ENCODE assay signal across 8 mouse cellular contexts in genomic region chr6:72362132-72363028, GRCm38 (mm10). TPM values are rescaled to one million over a fixed set of nuclear protein-coding genes. Genes with fewer than 3 reads are reported as not detected.
DNase-seq lines count a peak whose midpoint lies in the region; ATAC-seq and TF ChIP-seq lines count a peak whose summit lies in the region.

No protein-coding gene starts in this region.

- under 1% methylated on average over 42 of the region's 42 CpGs for WGBS in heart, embryonic 11.5 days (ENCODE audit: insufficient replicate concordance)
- WGBS in kidney, embryonic 16.5 days = under 1% methylated on average over 42 of the region's 42 CpGs
- WGBS in liver, adult 2 months = under 1% methylated on average over 42 of the region's 42 CpGs

- H3K79me2 ChIP-seq in C2C12 (ENCODE audit: control insufficient read depth, insufficient read depth) (peaks cover 21% of the 10 kb centered on the region), myocyte (ENCODE audit: control insufficient read depth, insufficient read depth) (peaks cover 14% of the 10 kb centered on the region)
- peaks cover 3% of the 10 kb centered on the region; the same call in 1 of the 2 replicates for H3K79me2 ChIP-seq in liver, adult 2 months (ENCODE audit: control insufficient read depth, insufficient read depth, low read length)

- ATAC-seq in heart, embryonic 11.5 days (replicated peaks; ENCODE audit: insufficient number of reproducible peaks, low FRiP score, low TSS enrichment) = peak; percentile 96
- peak; percentile 98 for ATAC-seq in kidney, embryonic 16.5 days (ENCODE audit: low FRiP score, low TSS enrichment)

- H3K4me3 ChIP-seq in C2C12 (ENCODE audit: insufficient read depth, poor library complexity, severe bottlenecking) (peak overlapping the region; percentile 82), myocyte (peak overlapping the region; percentile 69)
- peak overlapping the region; percentile 86 for H3K4me3 ChIP-seq in erythroblast, embryonic 14.5 days (replicated peaks)
- peak overlapping the region; percentile 88 for H3K4me3 ChIP-seq in heart, embryonic 11.5 days (ENCODE audit: low read depth, low read length)
- H3K4me3 ChIP-seq in kidney, embryonic 16.5 days (ENCODE audit: low read length) = peak overlapping the region; percentile 71
- peak overlapping the region; percentile 76 for H3K4me3 ChIP-seq in liver, adult 2 months (ENCODE audit: insufficient read depth, low read depth, low read length)

- H3ac ChIP-seq in C2C12 (ENCODE audit: control insufficient read depth, insufficient read length, low read depth) (peak overlapping the region; percentile 70), myocyte (ENCODE audit: control insufficient read depth, insufficient read length) (peak overlapping the region; percentile 58)

- peaks cover 63% of the 10 kb centered on the region for H3K4me1 ChIP-seq in erythroblast, embryonic 14.5 days (ENCODE audit: control insufficient read depth)
- peaks cover 21% of the 10 kb centered on the region for H3K4me1 ChIP-seq in heart, embryonic 11.5 days (ENCODE audit: control insufficient read depth, insufficient read depth, low read length)
- H3K4me1 ChIP-seq in kidney, embryonic 16.5 days (ENCODE audit: insufficient read depth, low read length) = peaks cover 18% of the 10 kb centered on the region
- peaks cover 20% of the 10 kb centered on the region for H3K4me1 ChIP-seq in liver, adult 2 months (ENCODE audit: control insufficient read depth, insufficient read depth, low read length)

- peak; percentile 43; the same call in 1 of the 2 replicates for TF ChIP-seq POLR2A in brain, embryonic 14.5 days (IDR thresholded peaks at IDR 0.05; ENCODE audit: borderline replicate concordance, extremely low read depth, insufficient read depth, insufficient read length, poor library complexity, severe bottlenecking)
- peak; percentile 94 for TF ChIP-seq POLR2A in liver, adult 2 months (IDR thresholded peaks at IDR 0.05; ENCODE audit: extremely low read depth, insufficient read depth, low read length)
- TF ChIP-seq POLR2A in myocyte (IDR thresholded peaks at IDR 0.05; ENCODE audit: insufficient read length, low read depth) = peak; percentile 67

- H3K36me3 ChIP-seq in C2C12 (ENCODE audit: control insufficient read depth, insufficient read depth) = peaks cover 24% of the 10 kb centered on the region
- H3K36me3 ChIP-seq in erythroblast, embryonic 14.5 days (ENCODE audit: control insufficient read depth) = peaks cover 40% of the 10 kb centered on the region
- peaks cover 11% of the 10 kb centered on the region; the same call in 1 of the 2 replicates for H3K36me3 ChIP-seq in heart, embryonic 11.5 days (ENCODE audit: control insufficient read depth, insufficient read depth, low read length)
- H3K36me3 ChIP-seq in kidney, embryonic 16.5 days (ENCODE audit: insufficient read depth, low read length) = peaks cover 26% of the 10 kb centered on the region
- H3K36me3 ChIP-seq in liver, adult 2 months (ENCODE audit: control insufficient read depth, insufficient read depth, low read length) = peaks cover 16% of the 10 kb centered on the region
- H3K36me3 ChIP-seq in myocyte (ENCODE audit: control insufficient read depth, insufficient read depth) = peaks cover 8% of the 10 kb centered on the region
- H3K36me3 ChIP-seq in splenic B cell, adult 2 months (ENCODE audit: control insufficient read depth, insufficient read depth, low read length, poor library complexity, severe bottlenecking) = peaks cover 2% of the 10 kb centered on the region; the same call in 1 of the 2 replicates

- H3K27ac ChIP-seq in heart, embryonic 11.5 days (ENCODE audit: low read depth, low read length) = peak overlapping the region; percentile 63
- H3K27ac ChIP-seq in kidney, embryonic 16.5 days (ENCODE audit: low read length) = peak overlapping the region; percentile 89
- H3K27ac ChIP-seq in liver, adult 2 months (replicated peaks; ENCODE audit: insufficient read depth, low read depth, low read length) = peak overlapping the region; percentile 73

- peak overlapping the region; percentile 89 for H3K4me2 ChIP-seq in heart, embryonic 11.5 days
- peak overlapping the region; percentile 84 for H3K4me2 ChIP-seq in kidney, embryonic 16.5 days (replicated peaks; ENCODE audit: low read depth, low read length)
- H3K4me2 ChIP-seq in myocyte (ENCODE audit: low read depth) = peak overlapping the region; percentile 95

- H3K9ac ChIP-seq in heart, embryonic 11.5 days (ENCODE audit: low read depth, low read length) = peak overlapping the region; percentile 82
- peak overlapping the region; percentile 77 for H3K9ac ChIP-seq in kidney, embryonic 16.5 days (replicated peaks; ENCODE audit: low read length)
- peak overlapping the region; percentile 80 for H3K9ac ChIP-seq in liver, adult 2 months (ENCODE audit: low read depth, low read length)

- no peaks in the 10 kb centered on the region for H3K9me3 ChIP-seq in erythroblast, embryonic 14.5 days (ENCODE audit: control insufficient read depth, low read length)
- no peaks in the 10 kb centered on the region for H3K9me3 ChIP-seq in heart, embryonic 11.5 days (replicated peaks; ENCODE audit: control insufficient read depth, low read length)
- no peaks in the 10 kb centered on the region for H3K9me3 ChIP-seq in kidney, embryonic 16.5 days (ENCODE audit: low read length)

- peak; percentile 99 for DNase-seq in brain, embryonic 14.5 days (ENCODE audit: low read depth)
- DNase-seq in liver, adult 2 months (ENCODE audit: extremely low read depth, low read depth, low spot score) = peak; percentile 97
- DNase-seq in splenic B cell, adult 2 months (ENCODE audit: low read depth, low spot score) = peak; percentile 97

- H3K27me3 ChIP-seq in C2C12 (ENCODE audit: control insufficient read depth, insufficient read depth, insufficient read length) = no peaks in the 10 kb centered on the region
- no peaks in the 10 kb centered on the region for H3K27me3 ChIP-seq in erythroblast, embryonic 14.5 days (ENCODE audit: control insufficient read depth)
- no peaks in the 10 kb centered on the region for H3K27me3 ChIP-seq in heart, embryonic 11.5 days (ENCODE audit: control insufficient read depth, insufficient read depth, low read length)
- no peaks in the 10 kb centered on the region for H3K27me3 ChIP-seq in kidney, embryonic 16.5 days (ENCODE audit: insufficient read depth, low read length)
- H3K27me3 ChIP-seq in liver, adult 2 months (ENCODE audit: control insufficient read depth, insufficient read depth, low read length) = no peaks in the 10 kb centered on the region
- no peaks in the 10 kb centered on the region for H3K27me3 ChIP-seq in myocyte (ENCODE audit: control insufficient read depth, insufficient read depth, insufficient read length)
- no peaks in the 10 kb centered on the region for H3K27me3 ChIP-seq in splenic B cell, adult 2 months (ENCODE audit: control insufficient read depth, insufficient read depth, low read length, poor library complexity, severe bottlenecking)

- peak; percentile 9 for TF ChIP-seq CTCF in C2C12 (IDR thresholded peaks at IDR 0.05; ENCODE audit: control insufficient read depth, insufficient read depth, insufficient read length)
- TF ChIP-seq CTCF in brain, embryonic 14.5 days (IDR thresholded peaks at IDR 0.05; ENCODE audit: borderline replicate concordance, extremely low read depth, insufficient read depth, insufficient read length) = peak; percentile 23; the same call in 1 of the 2 replicates
- TF ChIP-seq CTCF in liver, adult 2 months (IDR thresholded peaks at IDR 0.05; ENCODE audit: low read depth, low read length) = peak; percentile 44

- H3K79me3 ChIP-seq in C2C12 (ENCODE audit: low read depth) = peaks cover 13% of the 10 kb centered on the region

RNA-seq across cellular contexts. Expression of gene Rnf181, which starts 4.4 kb away (rescaled TPM):
- polyA plus RNA-seq in C2C12 (2012; fragmentation: generic; extraction: Trizol) (108 TPM), myocyte (2012; fragmentation: generic; extraction: Trizol) (169 TPM)
- polyA plus RNA-seq in brain, embryonic 14.5 days (2012; rRNA removed) = 73.1 and 75.4 TPM in 2 replicates
- polyA plus RNA-seq in erythroblast, embryonic 14.5 days (2012) = 14.4 and 15.6 TPM in 2 replicates
- 95.4 and 107 TPM in 2 replicates for polyA plus RNA-seq in heart, embryonic 11.5 days (2014; fragmentation: Nextera tagmentation; extraction: Ambion mirVana)
- polyA plus RNA-seq in kidney, embryonic 16.5 days (2015; fragmentation: Nextera tagmentation; extraction: Ambion mirVana) = 153 and 164 TPM in 2 replicates
- 58.1 and 62.6 TPM in 2 replicates for total RNA-seq in liver, adult 2 months (2014; rRNA removed)
- polyA plus RNA-seq in liver, adult 2 months (2012; rRNA removed) = 66.4 and 75.2 TPM in 2 replicates

RNA-seq across cellular contexts. Expression of gene Tmem150a, which starts 7.1 kb away (rescaled TPM):
- 25.2 TPM for polyA plus RNA-seq in C2C12 (2012; fragmentation: generic; extraction: Trizol)
- 37.0 and 42.9 TPM in 2 replicates for polyA plus RNA-seq in brain, embryonic 14.5 days (2012; rRNA removed)
- 0.32 and 0.44 TPM in 2 replicates for polyA plus RNA-seq in erythroblast, embryonic 14.5 days (2012)
- 14.8 and 15.1 TPM in 2 replicates for polyA plus RNA-seq in heart, embryonic 11.5 days (2014; fragmentation: Nextera tagmentation; extraction: Ambion mirVana)
- polyA plus RNA-seq in kidney, embryonic 16.5 days (2015; fragmentation: Nextera tagmentation; extraction: Ambion mirVana) = 40.8 and 43.9 TPM in 2 replicates
- 62.9 and 78.9 TPM in 2 replicates for total RNA-seq in liver, adult 2 months (2014; rRNA removed)
- 202 and 244 TPM in 2 replicates for polyA plus RNA-seq in liver, adult 2 months (2012; rRNA removed)
- 26.7 TPM for polyA plus RNA-seq in myocyte (2012; fragmentation: generic; extraction: Trizol)

RNA-seq across cellular contexts. Expression of gene 0610030E20Rik, which starts 15.3 kb away (rescaled TPM):
- polyA plus RNA-seq in C2C12 (2012; fragmentation: generic; extraction: Trizol) = 5.2 TPM
- polyA plus RNA-seq in brain, embryonic 14.5 days (2012; rRNA removed) = 20.8 and 26.5 TPM in 2 replicates
- 0.74 and 1.3 TPM in 2 replicates for polyA plus RNA-seq in erythroblast, embryonic 14.5 days (2012)
- 12.9 and 17.4 TPM in 2 replicates for polyA plus RNA-seq in heart, embryonic 11.5 days (2014; fragmentation: Nextera tagmentation; extraction: Ambion mirVana)
- 28.3 and 31.0 TPM in 2 replicates for polyA plus RNA-seq in kidney, embryonic 16.5 days (2015; fragmentation: Nextera tagmentation; extraction: Ambion mirVana)
- 10.2 and 14.2 TPM in 2 replicates for total RNA-seq in liver, adult 2 months (2014; rRNA removed)
- 17.5 and 18.5 TPM in 2 replicates for polyA plus RNA-seq in liver, adult 2 months (2012; rRNA removed)
- polyA plus RNA-seq in myocyte (2012; fragmentation: generic; extraction: Trizol) = 8.0 TPM

RNA-seq across cellular contexts. Expression of gene Usp39, which starts 17.4 kb away (rescaled TPM):
- polyA plus RNA-seq in C2C12 (2012; fragmentation: generic; extraction: Trizol) (67.4 TPM), myocyte (2012; fragmentation: generic; extraction: Trizol) (55.4 TPM)
- 47.3 and 49.3 TPM in 2 replicates for polyA plus RNA-seq in brain, embryonic 14.5 days (2012; rRNA removed)
- polyA plus RNA-seq in erythroblast, embryonic 14.5 days (2012) = 2.5 and 3.5 TPM in 2 replicates
- polyA plus RNA-seq in heart, embryonic 11.5 days (2014; fragmentation: Nextera tagmentation; extraction: Ambion mirVana) = 51.4 and 54.5 TPM in 2 replicates
- polyA plus RNA-seq in kidney, embryonic 16.5 days (2015; fragmentation: Nextera tagmentation; extraction: Ambion mirVana) = 43.5 and 47.5 TPM in 2 replicates
- 15.2 TPM in 2 replicates for total RNA-seq in liver, adult 2 months (2014; rRNA removed)
- polyA plus RNA-seq in liver, adult 2 months (2012; rRNA removed) = 10.5 and 11.9 TPM in 2 replicates

RNA-seq across cellular contexts. Expression of gene Vamp5, which starts 17.9 kb away (rescaled TPM):
- polyA plus RNA-seq in C2C12 (2012; fragmentation: generic; extraction: Trizol) (91.3 TPM), myocyte (2012; fragmentation: generic; extraction: Trizol) (544 TPM)
- 11.0 and 12.2 TPM in 2 replicates for polyA plus RNA-seq in brain, embryonic 14.5 days (2012; rRNA removed)
- 6.0 and 6.1 TPM in 2 replicates for polyA plus RNA-seq in erythroblast, embryonic 14.5 days (2012)
- polyA plus RNA-seq in heart, embryonic 11.5 days (2014; fragmentation: Nextera tagmentation; extraction: Ambion mirVana) = 55.3 and 59.2 TPM in 2 replicates
- 35.7 and 42.5 TPM in 2 replicates for polyA plus RNA-seq in kidney, embryonic 16.5 days (2015; fragmentation: Nextera tagmentation; extraction: Ambion mirVana)
- 18.9 and 20.5 TPM in 2 replicates for total RNA-seq in liver, adult 2 months (2014; rRNA removed)
- 18.3 and 18.5 TPM in 2 replicates for polyA plus RNA-seq in liver, adult 2 months (2012; rRNA removed)

Comparison
In these comparisons a context has a peak if more than half of its experiments do, and no peak if none do; other contexts are left out.
1. Peak in every context shown above with its lines: DNase-seq, ATAC-seq, H3K4me3 ChIP-seq and H3K27ac ChIP-seq.
2. POLR2A ChIP-seq: peak in every context shown above with its lines; median percentile 94 in liver, adult 2 months; 67 in myocyte; 43 in brain, embryonic 14.5 days.
3. RNA of gene Tmem150a, which starts 7.1 kb away (polyA plus RNA-seq): 202 to 244 TPM in liver, adult 2 months, 40.8 to 43.9 TPM in kidney, embryonic 16.5 days, 37.0 to 42.9 TPM in brain, embryonic 14.5 days, 26.7 TPM in myocyte (single experiment), 25.2 TPM in C2C12 (single experiment) and 14.8 to 15.1 TPM in heart, embryonic 11.5 days; 0.32 to 0.44 TPM in erythroblast, embryonic 14.5 days; every median in the first group is over 10 times any median in the second.